Mouse (Mus musculus) forebrain, embryonic 15.5 days (tissue): Measurements from ENCODE around the gene Tomm40. TPM values are rescaled to one million over a fixed set of nuclear protein-coding genes. Genes with fewer than 3 reads are reported as not detected.

Experiments used
- ATAC-seq: fragments of 200-750 bp; cut with Nextera tagmentation; replicated peaks from 2 replicates; pipeline ENCODE4 v1.8.0; 2017; ENCODE audit warnings: mild to moderate bottlenecking, moderate TSS enrichment, moderate library complexity
- H3K27ac ChIP-seq: fragments of 300-500 bp; sonication (generic); replicated peaks from 2 replicates; pipeline ENCODE4 v1.5.1; 2015; ENCODE audit warnings: mild to moderate bottlenecking, inconsistent platforms
- H3K27me3 ChIP-seq: fragments of 300-500 bp; sonication (generic); 2 replicates; pipeline ENCODE4 v1.6.1; 2015; ENCODE audit warnings: inconsistent platforms
- H3K36me3 ChIP-seq: fragments of 300-500 bp; sonication (generic); 2 replicates; pipeline ENCODE4 v1.6.1; 2015; ENCODE audit warnings: mild to moderate bottlenecking, inconsistent platforms
- H3K4me1 ChIP-seq: fragments of 300-500 bp; sonication (generic); 2 replicates; pipeline ENCODE4 v1.6.1; 2015; ENCODE audit warnings: inconsistent platforms
- H3K4me2 ChIP-seq: fragments of 300-500 bp; sonication (generic); replicated peaks from 2 replicates; pipeline ENCODE4 v1.6.1; 2015; ENCODE audit warnings: mild to moderate bottlenecking, inconsistent platforms
- H3K4me3 ChIP-seq: fragments of 300-500 bp; sonication (generic); 2 replicates; pipeline ENCODE4 v1.5.1; 2015; ENCODE audit warnings: mild to moderate bottlenecking, inconsistent platforms
- H3K9ac ChIP-seq: fragments of 300-500 bp; sonication (generic); replicated peaks from 2 replicates; pipeline ENCODE4 v1.6.1; 2015; ENCODE audit warnings: mild to moderate bottlenecking, inconsistent platforms
- H3K9me3 ChIP-seq: fragments of 300-500 bp; sonication (generic); 2 replicates; pipeline ENCODE4 v1.6.1; 2016; ENCODE audit warnings: inconsistent platforms
- WGBS: fragments of 180-500 bp; shearing (Covaris S2); methylation state at CpG from one replicate; pipeline ENCODE4 v1.1.7; 2015; ENCODE audit warnings: mixed read lengths; 5-methylcytosine and 5-hydroxymethylcytosine counted together
- polyA plus RNA-seq: library from polyadenylated mRNA; unstranded; fragments of >200 nt; fragmentation: Nextera tagmentation; extraction: Ambion mirVana; gene quantifications from 2 replicates; pipeline ENCODE4 v1.2.1, GENCODE M21; 2015

Tomm40 gene
- polyA plus RNA-seq, 1 experiment from 2014 or later, result 137 TPM

DNA sequence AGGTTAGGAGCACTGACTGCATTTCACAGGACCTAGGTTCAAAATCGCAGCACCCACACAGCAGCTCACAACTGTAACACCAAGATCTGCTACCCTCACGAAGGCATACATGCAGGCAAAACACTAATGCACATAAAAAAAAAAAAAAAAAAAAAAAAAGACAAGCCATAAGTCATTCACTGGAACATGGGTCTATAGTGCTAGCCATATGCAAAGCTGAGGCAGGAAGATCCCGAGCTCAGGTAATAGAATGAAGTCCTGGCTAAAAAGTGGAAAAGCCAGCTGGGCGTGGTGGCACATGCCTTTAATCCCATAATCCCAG lies 15.4 kb downstream of the Tomm40 start:
- Histone ChIP-seq H3K27ac (0 out of 2 replicates have a peak overlapping the region, but pooled peaks have one; percentile 21), H3K4me2 (no peak overlapping the region)

DNA sequence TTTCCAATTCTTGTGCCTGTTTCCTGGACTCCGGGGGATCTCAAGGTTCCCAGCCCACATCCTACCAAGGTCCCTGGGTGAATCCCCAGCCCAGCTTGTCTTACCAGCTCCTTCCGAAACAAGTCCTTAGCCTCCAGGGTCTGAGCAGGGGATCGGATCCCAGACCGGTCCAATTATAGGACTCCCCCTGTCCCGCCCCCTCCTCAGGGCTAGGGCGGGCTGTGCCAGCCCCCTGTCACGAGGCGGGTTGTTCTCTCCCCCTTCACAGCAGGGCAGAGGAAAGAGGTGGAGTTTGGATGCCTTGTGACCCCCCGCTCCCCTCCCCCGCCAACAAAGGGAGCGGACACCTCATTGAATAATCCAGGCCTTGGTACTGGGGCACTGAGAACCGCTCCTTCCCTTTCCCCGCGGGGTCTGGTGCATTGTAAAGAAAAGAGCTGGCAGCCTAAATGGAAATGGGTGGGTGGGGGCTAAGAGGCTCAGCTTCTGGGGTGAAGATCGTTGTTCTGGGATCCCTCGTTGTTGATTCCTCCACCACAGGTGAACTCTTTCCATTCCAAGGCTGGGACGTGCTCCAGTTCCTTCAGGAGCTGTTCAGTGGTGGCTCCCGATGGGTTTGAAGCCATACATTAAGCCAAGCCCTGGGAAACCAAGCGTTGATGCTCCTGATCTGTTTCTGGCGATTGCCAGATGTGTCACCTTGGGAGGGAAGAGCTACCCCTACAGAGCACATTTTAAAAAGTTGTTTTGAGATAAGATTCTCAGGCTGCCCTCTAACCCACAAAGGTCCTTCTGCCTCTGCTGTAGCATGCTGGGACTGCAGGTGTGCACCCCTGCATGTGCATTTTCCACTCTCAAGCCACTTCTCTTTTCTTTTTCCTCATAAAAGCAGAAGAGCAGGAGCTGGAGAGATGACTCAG lies 16.1 kb downstream of the Tomm40 start, which contains the start of gene Apoe:
Apoe (minus strand) TSS at position 282 of the 920 bp plus-strand sequence.
- Histone ChIP-seq H3K4me3 (peak within 1 kb of the TSS; percentile 39), H3K9me3 (no peaks in the 10 kb centered on the region), H3K27me3 (no peaks in the 10 kb centered on the region), H3K36me3 (peaks cover 11% of the 10 kb centered on the region; the same call in 1 of the 2 replicates), H3K9ac (peak within 1 kb of the TSS; percentile 56), H3K27ac (peak within 1 kb of the TSS; percentile 21), H3K4me1 (peaks cover 16% of the 10 kb centered on the region), H3K4me2 (peak within 1 kb of the TSS; percentile 58)
- WGBS, result 2% methylated on average over 20 of the region's 20 CpGs
- peak; percentile 51 for ATAC-seq

More for the DNA sequence above, 15.4 kb downstream of the Tomm40 start:
- Histone ChIP-seq H3K4me1 (peaks cover 16% of the 10 kb centered on the region), H3K36me3 (peaks cover 13% of the 10 kb centered on the region; the same call in 1 of the 2 replicates), H3K4me3 (no peak overlapping the region), H3K9ac (no peak overlapping the region), H3K27me3 (no peaks in the 10 kb centered on the region), H3K9me3 (no peaks in the 10 kb centered on the region)
- WGBS, result 82% methylated on average over 4 of the region's 4 CpGs
- ATAC-seq, result no peak

DNA sequence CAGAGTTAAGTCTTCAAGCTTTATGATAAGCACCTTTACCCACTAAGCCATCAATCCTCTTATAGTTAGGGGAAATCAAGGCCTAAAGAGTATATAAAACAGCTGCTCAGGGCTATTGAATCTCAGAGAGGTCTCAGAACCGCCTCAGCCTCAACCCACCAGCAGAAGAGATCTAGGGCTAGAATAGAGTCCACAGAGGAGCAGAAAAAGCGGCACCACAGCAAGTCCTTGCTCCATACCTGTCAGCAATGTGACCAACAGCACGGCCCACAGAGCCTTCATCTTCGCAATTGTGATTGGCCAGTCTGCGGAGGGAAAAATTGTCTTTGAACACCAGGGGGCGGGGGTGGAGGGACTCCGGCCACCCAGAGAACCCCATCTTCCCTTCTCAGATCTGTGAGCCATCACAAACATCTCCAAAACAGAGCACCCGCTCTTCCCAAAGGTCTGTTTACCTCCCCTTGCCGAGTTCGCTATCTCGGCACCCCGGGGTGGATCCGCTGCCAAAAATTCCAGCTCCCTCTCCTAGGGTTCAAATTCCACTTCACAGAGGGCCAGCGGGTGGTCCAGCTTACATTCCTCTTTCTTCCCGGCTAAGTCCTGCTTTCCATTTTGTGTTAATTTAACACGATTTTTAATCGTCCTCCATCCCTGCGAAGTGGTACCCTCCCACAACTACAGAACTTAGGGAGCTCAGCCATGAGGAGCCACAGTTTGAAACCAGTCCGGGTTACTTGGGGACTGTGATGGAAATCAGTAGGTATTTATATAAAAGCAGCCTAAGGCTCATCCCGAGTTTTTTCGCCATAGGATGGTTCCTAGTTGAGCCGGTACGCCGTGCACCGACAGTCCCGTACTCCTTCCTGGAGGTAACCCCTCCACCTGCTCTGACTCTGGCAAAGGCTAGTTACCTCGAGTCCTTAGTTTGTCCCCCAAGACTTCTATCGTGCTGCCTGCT lies 17.0 kb downstream of the Tomm40 start:
- peak overlapping the region; percentile 21 for H3K27ac ChIP-seq
- ATAC-seq, result no peak
- 3% methylated on average over 28 of the region's 28 CpGs for WGBS
- H3K36me3 ChIP-seq, result peaks cover 11% of the 10 kb centered on the region; the same call in 1 of the 2 replicates
- no peaks in the 10 kb centered on the region for H3K27me3 ChIP-seq
- peaks cover 16% of the 10 kb centered on the region for H3K4me1 ChIP-seq
- no peaks in the 10 kb centered on the region for H3K9me3 ChIP-seq
- peak overlapping the region; percentile 39 for H3K4me3 ChIP-seq
- H3K4me2 ChIP-seq, result peak overlapping the region; percentile 58
- peak overlapping the region; percentile 56 for H3K9ac ChIP-seq

DNA sequence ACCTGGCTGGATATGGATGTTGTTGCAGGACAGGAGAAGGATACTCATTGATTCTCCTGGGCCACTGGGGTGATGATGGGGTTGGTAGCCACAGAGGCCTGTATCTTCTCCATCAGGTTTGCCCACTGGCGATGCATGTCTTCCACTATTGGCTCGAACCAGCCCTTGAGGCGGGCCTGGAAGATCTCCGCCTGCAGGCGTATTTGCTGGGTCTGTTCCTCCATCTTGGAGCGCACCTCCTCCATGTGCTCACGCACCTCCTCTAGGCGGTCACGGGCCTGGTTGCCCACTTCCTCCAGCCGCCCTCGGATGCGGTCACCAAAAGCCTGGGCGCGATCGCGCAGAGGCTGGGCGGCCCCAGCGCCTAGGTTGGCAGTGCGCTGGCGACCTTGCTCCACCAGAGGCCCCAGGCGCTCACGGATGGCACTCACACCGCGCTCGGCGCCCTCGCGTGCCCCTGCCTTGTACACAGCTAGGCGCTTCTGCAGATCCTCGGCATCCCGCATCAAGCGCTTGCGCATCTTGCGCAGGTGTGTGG lies 18.8 kb downstream of the Tomm40 start:
- H3K4me1 ChIP-seq, result peaks cover 16% of the 10 kb centered on the region
- H3K9ac ChIP-seq, result no peak overlapping the region
- no peak overlapping the region for H3K27ac ChIP-seq
- no peak for ATAC-seq
- 97% methylated on average over 34 of the region's 34 CpGs for WGBS
- no peaks in the 10 kb centered on the region; the same call in 1 of the 2 replicates for H3K36me3 ChIP-seq
- H3K27me3 ChIP-seq, result no peaks in the 10 kb centered on the region
- no peak overlapping the region for H3K4me2 ChIP-seq
- no peak overlapping the region for H3K4me3 ChIP-seq
- H3K9me3 ChIP-seq, result no peaks in the 10 kb centered on the region

DNA sequence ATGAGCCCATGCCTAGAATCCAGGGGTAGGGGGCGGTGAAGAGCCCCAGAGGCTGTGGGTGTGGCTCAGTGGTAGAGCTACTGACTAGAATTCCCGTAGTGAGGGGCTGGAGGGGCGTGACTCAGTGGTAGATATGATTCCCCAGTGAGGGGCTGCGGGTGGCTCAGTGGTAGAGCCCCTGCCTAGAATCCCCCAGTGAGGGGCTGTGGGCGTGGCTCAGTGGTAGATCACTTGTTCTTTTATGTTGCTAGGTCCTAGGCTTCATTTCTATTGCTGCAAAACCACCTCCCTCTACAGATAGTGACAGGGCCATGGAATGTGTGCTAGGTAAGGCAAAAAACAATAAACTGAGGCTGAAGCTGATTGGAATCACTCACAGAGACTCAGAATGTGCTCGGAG lies 19.4 kb downstream of the Tomm40 start:
- Histone ChIP-seq H3K27me3 (no peaks in the 10 kb centered on the region), H3K9ac (no peak overlapping the region), H3K27ac (no peak overlapping the region), H3K36me3 (no peaks in the 10 kb centered on the region; the same call in 1 of the 2 replicates), H3K9me3 (no peaks in the 10 kb centered on the region), H3K4me1 (peaks cover 16% of the 10 kb centered on the region), H3K4me2 (no peak overlapping the region), H3K4me3 (no peak overlapping the region)
- ATAC-seq, result no peak
- 94% methylated on average over 6 of the region's 6 CpGs for WGBS

DNA sequence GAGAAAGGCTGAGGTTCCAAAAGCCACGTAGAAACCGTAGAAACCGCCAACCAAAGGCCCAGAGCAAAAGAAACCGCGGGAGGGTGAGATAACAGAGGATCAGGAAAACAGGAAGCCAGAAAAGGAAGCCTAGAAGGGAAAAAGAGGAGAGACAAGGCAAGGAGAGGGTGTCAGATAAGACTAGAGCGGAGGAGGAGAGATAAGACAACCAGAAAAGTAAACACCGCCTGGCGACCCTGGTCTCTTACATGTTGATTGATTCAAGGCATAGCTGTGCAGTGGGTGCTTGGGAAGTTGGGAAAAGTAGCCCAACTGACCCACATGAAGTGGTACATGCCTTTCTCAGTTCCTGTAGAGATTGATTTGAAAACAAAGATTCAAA lies 20.0 kb downstream of the Tomm40 start:
- WGBS, result 74% methylated on average over 8 of the region's 8 CpGs
- no peak overlapping the region for H3K9ac ChIP-seq
- H3K27ac ChIP-seq, result no peak overlapping the region
- H3K27me3 ChIP-seq, result no peaks in the 10 kb centered on the region
- H3K4me3 ChIP-seq, result no peak overlapping the region
- H3K4me2 ChIP-seq, result no peak overlapping the region
- ATAC-seq, result no peak
- H3K36me3 ChIP-seq, result no peaks in the 10 kb centered on the region; the same call in 1 of the 2 replicates
- no peaks in the 10 kb centered on the region for H3K9me3 ChIP-seq
- peaks cover 16% of the 10 kb centered on the region for H3K4me1 ChIP-seq

DNA sequence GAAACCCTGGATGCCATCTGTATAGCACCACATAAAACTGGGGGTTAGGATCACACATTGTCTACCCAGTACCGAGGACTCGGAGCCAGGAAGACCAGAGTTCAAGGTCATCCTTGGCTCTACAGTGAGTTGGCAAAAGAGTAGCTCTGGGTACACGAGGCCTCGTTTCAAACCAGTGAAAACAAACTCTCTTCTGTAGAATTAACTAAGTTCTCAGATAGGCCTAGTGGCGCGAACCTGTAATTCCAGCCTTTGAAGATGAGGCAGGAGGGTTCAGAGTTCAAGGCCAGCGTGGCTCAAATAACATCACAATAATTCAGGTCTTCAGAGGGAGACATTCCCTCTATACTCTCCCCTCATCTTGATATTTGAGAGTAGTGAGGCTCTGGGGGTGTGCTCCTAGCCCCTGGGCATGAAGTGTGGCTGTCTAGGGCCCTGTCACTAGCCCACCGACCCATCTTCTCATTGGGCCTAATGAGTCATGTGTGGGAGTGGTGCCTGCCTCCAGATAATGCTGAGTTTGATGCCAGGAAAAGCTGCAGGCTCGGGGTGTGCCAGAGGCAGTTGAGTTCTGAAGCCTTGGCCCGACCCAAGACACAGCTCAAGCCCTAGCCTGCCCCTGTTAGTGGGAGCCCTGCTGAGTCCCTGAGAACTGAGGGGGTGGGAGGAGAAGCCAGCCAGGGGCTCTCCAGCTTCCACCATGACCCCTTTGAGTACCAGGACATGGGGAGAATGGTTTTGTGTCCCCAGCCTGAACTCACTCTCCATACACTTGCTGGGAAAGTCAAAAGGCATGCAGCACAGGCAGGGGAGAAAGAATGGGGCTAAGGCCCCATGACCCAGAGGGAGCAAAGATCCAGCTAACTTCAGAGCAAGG lies 20.7 kb downstream of the Tomm40 start:
- Histone ChIP-seq H3K4me2 (no peak overlapping the region), H3K4me3 (no peak overlapping the region), H3K4me1 (peaks cover 16% of the 10 kb centered on the region), H3K9ac (no peak overlapping the region), H3K36me3 (no peaks in the 10 kb centered on the region; the same call in 1 of the 2 replicates), H3K9me3 (no peaks in the 10 kb centered on the region), H3K27me3 (no peaks in the 10 kb centered on the region), H3K27ac (no peak overlapping the region)
- ATAC-seq, result no peak
- 85% methylated on average over 10 of the region's 10 CpGs for whole genome bisulfite sequencing

DNA sequence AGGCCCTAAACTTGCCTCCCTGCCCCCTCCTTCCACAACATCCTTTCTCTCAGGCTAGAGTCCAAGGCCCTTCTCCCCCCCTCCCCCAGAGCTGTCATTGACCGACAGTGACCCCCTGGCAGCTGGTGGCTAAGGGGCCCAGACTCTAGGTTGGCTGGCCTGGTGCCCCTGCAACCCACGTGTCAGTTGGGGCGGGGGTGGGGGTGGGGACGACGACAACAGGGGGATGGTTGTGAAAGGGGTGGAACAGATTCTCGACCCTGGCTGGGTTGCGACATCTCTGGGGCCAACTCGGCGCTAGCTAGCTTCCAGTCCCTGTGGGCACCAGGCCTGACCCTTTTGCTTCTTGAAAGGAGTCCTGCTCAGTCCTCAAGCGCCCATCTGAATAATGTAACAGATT lies 21.8 kb downstream of the Tomm40 start:
- ATAC-seq, result no peak
- Histone ChIP-seq H3K9me3 (no peaks in the 10 kb centered on the region), H3K4me3 (no peak overlapping the region), H3K9ac (no peak overlapping the region), H3K4me2 (no peak overlapping the region), H3K27ac (no peak overlapping the region), H3K4me1 (peaks cover 4% of the 10 kb centered on the region), H3K36me3 (no peaks in the 10 kb centered on the region; the same call in 1 of the 2 replicates), H3K27me3 (no peaks in the 10 kb centered on the region)
- WGBS, result 39% methylated on average over 10 of the region's 10 CpGs

DNA sequence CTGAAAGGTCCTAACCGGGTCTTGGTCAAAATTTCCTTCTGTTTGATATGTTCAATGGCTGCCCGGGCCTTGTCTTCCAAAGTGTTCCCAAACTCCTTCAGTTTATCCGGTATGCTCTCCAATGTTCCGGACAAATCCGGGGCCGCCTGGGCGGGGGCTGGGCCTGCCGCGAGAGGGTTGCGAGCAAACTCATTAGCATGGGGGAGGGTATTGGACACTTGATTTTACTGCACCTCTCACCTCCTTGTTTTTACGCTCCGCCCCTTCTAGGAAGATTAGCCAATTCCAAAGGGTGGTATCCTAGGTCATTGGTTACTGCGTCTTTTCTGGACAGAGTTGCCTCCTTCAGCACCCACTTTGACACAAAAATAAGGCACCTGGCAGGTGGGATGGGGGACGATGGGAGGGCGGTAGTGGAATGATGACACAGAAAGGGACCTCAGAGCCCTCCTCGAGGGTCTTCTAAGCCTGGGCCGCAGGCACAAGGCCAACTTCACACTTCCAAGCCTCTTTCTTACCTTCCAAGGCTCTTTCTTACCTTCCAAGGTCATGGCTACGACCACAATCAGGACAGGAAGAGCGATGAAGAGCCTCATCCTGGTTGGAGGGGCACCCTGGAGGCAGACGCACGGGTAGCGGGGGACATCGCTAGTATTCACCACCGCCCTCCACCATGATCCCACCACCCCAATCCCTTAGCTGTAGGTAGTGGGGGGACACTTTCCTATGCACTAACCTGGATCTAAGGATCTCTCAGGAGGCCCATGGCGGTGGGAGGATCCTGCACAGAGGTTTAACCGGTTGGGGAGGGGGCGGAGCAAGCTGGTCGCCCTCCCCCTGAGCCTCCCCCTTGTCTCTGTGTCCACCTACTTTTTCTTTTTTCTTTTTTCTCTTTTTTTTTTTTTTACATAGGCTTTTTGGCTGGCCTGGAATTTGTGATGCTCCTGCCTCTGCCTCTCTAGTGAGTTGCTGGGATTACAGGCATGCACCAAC lies 23.1 kb downstream of the Tomm40 start, which contains the start of gene Apoc1:
Apoc1 (minus strand) TSS at position 788 of the 993 bp plus-strand sequence.
- Histone ChIP-seq H3K27me3 (no peaks in the 10 kb centered on the region), H3K4me1 (no peaks in the 10 kb centered on the region), H3K9me3 (no peaks in the 10 kb centered on the region), H3K4me3 (no peak within 1 kb of the TSS), H3K27ac (no peak within 1 kb of the TSS), H3K9ac (no peak within 1 kb of the TSS), H3K4me2 (no peak within 1 kb of the TSS), H3K36me3 (no peaks in the 10 kb centered on the region; the same call in 1 of the 2 replicates)
- 52% methylated on average over 28 of the region's 28 CpGs for WGBS
- ATAC-seq, result no peak

DNA sequence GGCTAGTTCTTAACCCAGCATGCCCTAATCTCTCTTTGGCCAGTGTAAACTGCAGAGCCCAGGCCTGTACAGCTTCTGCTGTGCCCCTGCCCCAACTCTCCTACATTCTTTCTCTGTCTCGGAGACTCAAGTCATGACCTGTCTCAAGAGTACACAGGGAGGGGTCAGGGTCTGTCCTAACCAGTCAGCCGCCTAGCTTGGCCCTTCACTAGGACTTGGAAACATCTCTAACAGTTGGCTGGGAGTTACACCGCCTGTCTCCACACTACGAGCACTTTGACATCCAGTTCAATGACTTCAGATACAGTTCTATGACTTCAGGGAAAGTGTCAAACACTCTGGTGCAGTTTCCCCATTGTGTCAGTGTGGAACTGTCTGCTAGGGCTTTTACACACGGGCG lies 23.8 kb downstream of the Tomm40 start:
- no peaks in the 10 kb centered on the region for H3K4me1 ChIP-seq
- H3K4me2 ChIP-seq, result no peak overlapping the region
- WGBS, result 77% methylated on average over 6 of the region's 6 CpGs

More for the DNA sequence above, 23.8 kb downstream of the Tomm40 start:
- Histone ChIP-seq H3K27ac (no peak overlapping the region), H3K36me3 (no peaks in the 10 kb centered on the region; the same call in 1 of the 2 replicates), H3K27me3 (no peaks in the 10 kb centered on the region), H3K9me3 (no peaks in the 10 kb centered on the region), H3K9ac (no peak overlapping the region), H3K4me3 (no peak overlapping the region)
- no peak for ATAC-seq
